Mouse (Mus musculus) embryonic facial prominence, embryonic 14.5 days (tissue): ENCODE results near the gene Olfr659. TPM values are rescaled to one million over a fixed set of nuclear protein-coding genes. Genes with fewer than 3 reads are reported as not detected.

Experiments
- ATAC-seq: fragments of 200-750 bp; cut with Nextera tagmentation; 2 replicates; pipeline ENCODE4 v1.8.0; 2017; ENCODE audit warnings: low read depth, moderate number of reproducible peaks, moderate TSS enrichment
- DNase-seq: peaks from one replicate; pipeline ENCODE4 v3.0.0-alpha.2; 2015; ENCODE audit warnings: low spot score
- H3K27ac ChIP-seq: fragments of 300-500 bp; sonication (generic); replicated peaks from 2 replicates; pipeline ENCODE4 v1.5.1; 2014; ENCODE audit warnings: low read depth, mild to moderate bottlenecking, low read length, moderate library complexity
- H3K27me3 ChIP-seq: fragments of 300-500 bp; sonication (generic); replicated peaks from 2 replicates; pipeline ENCODE4 v1.6.1; 2014; ENCODE audit warnings: low read length; ENCODE audit not compliant: control insufficient read depth, insufficient read depth
- H3K36me3 ChIP-seq: fragments of 300-500 bp; sonication (generic); 2 replicates; pipeline ENCODE4 v1.6.1; 2014; ENCODE audit warnings: low read length, mixed read lengths; ENCODE audit not compliant: control insufficient read depth, insufficient read depth
- H3K4me1 ChIP-seq: fragments of 300-500 bp; sonication (generic); 2 replicates; pipeline ENCODE4 v1.6.1; 2014; ENCODE audit warnings: antibody characterized with exemption, low read length; ENCODE audit not compliant: control insufficient read depth, insufficient read depth
- H3K4me2 ChIP-seq: fragments of 300-500 bp; sonication (generic); 2 replicates; pipeline ENCODE4 v1.6.1; 2014; ENCODE audit warnings: low read depth, mild to moderate bottlenecking, low read length, moderate library complexity, mixed read lengths
- H3K4me3 ChIP-seq: fragments of 300-500 bp; sonication (generic); 2 replicates; pipeline ENCODE4 v1.5.1; 2014; ENCODE audit warnings: low read depth, mild to moderate bottlenecking, low read length
- H3K9ac ChIP-seq: fragments of 300-500 bp; sonication (generic); 2 replicates; pipeline ENCODE4 v1.6.1; 2014; ENCODE audit warnings: low read depth, mild to moderate bottlenecking, low read length, moderate library complexity, mixed read lengths
- H3K9me3 ChIP-seq: fragments of 300-500 bp; sonication (generic); 2 replicates; pipeline ENCODE4 v1.6.1; 2016; ENCODE audit warnings: low read length; ENCODE audit not compliant: control insufficient read depth
- whole genome bisulfite sequencing: fragments of 180-500 bp; shearing (Covaris S2); extraction: QIAGEN DNeasy Blood & Tissue Kit; methylation state at CpG from one replicate; pipeline ENCODE4 v1.1.7; 2014; 5-methylcytosine and 5-hydroxymethylcytosine counted together
- polyA plus RNA-seq: library from polyadenylated mRNA; unstranded; fragments of >200 nt; fragmentation: Nextera tagmentation; extraction: Ambion mirVana; gene quantifications from 2 replicates; pipeline ENCODE4 v1.2.1, GENCODE M21; 2014

The Olfr659 gene
- 0.13 TPM in 1 of 2 replicates, not detected in the other for polyA plus RNA-seq

DNA sequence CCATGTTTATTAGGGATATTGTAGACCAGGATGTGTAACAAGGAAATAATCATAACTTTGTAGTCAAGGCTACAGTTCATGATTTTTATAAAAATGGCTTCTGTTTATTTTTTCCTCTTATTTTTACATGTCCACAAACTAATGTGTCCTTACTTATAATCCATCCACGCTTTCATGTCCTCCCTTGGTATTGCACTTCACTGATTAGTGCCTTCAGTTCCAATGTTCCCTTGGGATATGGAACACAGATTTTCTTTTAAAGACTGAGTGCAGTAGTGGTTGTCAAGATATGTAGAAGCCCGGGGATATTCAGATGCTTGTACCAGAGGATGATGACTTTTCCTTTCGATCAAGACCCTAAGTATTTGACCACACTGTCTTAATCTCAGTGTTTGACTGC, at the start of gene Olfr659:
Gene Olfr659, plus strand, starts transcription at position 301 of the 400 bp plus-strand sequence.
- Histone ChIP-seq H3K27me3 (no peaks in the 10 kb centered on the region), H3K36me3 (no peaks in the 10 kb centered on the region), H3K27ac (no peak within 1 kb of the TSS), H3K4me2 (no peak within 1 kb of the TSS), H3K9me3 (no peaks in the 10 kb centered on the region), H3K4me3 (no peak within 1 kb of the TSS), H3K9ac (no peak within 1 kb of the TSS), H3K4me1 (no peaks in the 10 kb centered on the region)
- 79% methylated on average over 3 of the region's 3 CpGs for whole genome bisulfite sequencing
- ATAC-seq (no peak), DNase-seq (no peak)

DNA sequence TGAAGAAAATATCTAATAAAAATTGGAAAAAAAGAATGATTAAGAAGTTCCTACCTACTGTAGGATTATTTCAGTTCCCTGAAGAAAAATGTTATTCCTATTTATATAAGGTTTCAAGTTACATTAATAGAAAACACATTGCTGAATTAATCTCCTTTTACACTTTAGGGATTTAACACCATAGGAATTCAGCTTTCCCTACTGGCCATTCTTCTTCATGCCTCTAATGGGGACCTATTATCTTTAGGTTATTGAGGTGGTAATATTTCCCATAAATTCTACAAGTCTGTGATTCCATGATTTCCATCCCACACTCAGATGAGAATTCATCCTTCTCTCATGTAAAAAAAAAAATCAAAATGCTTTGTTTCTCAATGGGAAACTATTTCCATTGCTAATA, 42.1 kb upstream of the Olfr659 start, which contains the start of gene Olfr657:
Gene Olfr657, plus strand, starts transcription at position 301 of the 400 bp plus-strand sequence.
- Histone ChIP-seq H3K27ac (no peak within 1 kb of the TSS), H3K4me3 (no peak within 1 kb of the TSS), H3K4me1 (no peaks in the 10 kb centered on the region), H3K27me3 (no peaks in the 10 kb centered on the region), H3K4me2 (no peak within 1 kb of the TSS), H3K36me3 (no peaks in the 10 kb centered on the region), H3K9me3 (no peaks in the 10 kb centered on the region; the same call in 1 of the 2 replicates), H3K9ac (no peak within 1 kb of the TSS)
- ATAC-seq (no peak), DNase-seq (no peak)

DNA sequence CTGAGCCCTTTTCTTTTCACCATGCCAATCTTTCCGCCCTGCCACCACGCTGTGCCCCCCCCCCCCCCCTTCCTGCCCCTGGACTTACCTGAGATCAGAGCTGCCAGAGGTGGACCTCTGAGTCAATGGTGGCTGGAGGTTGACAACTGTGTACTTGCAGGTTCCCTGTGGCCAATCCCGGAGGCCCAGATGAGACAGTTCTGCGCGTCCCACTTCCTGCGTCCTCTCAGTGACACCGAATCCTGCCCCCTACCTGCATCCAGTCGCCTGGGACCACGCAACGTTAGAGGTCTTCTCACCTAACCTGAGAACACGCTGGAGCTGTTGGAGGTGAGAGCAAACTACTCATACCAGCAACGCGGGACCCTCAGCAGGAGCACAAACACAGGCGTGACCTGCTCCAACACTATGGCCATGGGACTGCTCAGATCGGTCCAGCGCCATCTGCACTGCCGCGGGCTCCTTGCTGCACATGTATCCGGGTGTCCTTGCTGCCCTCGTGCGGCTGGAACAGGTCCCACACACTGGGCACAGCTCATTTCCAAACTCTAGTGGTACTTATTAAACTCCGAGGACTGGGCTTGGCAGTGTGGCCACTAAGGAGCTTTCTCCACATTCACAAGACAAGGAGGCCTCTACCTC, 19.6 kb upstream of the Olfr659 start, which contains the start of gene Olfr658:
Gene Olfr658, minus strand, starts transcription at position 465 of the 642 bp plus-strand sequence.
- no peaks in the 10 kb centered on the region for H3K9me3 ChIP-seq
- ATAC-seq: peak; percentile 81
- H3K27ac ChIP-seq: no peak within 1 kb of the TSS
- H3K4me1 ChIP-seq: no peaks in the 10 kb centered on the region
- no peaks in the 10 kb centered on the region for H3K36me3 ChIP-seq
- H3K9ac ChIP-seq: no peak within 1 kb of the TSS
- 38% methylated on average over 18 of the region's 22 CpGs for WGBS
- H3K27me3 ChIP-seq: no peaks in the 10 kb centered on the region
- H3K4me3 ChIP-seq: no peak within 1 kb of the TSS
- peak within 1 kb of the TSS; percentile 46 for H3K4me2 ChIP-seq
- DNase-seq: peak; percentile 41

GRCm38 (mm10) chr7:104686201-104686600, 19.6 kb downstream of the Olfr659 start, which contains the start of gene Olfr661:
TSS of gene Olfr661 (plus strand) at chr7:104686501.
- Histone ChIP-seq H3K27ac (no peak within 1 kb of the TSS), H3K4me2 (no peak within 1 kb of the TSS), H3K9me3 (no peaks in the 10 kb centered on the region), H3K9ac (no peak within 1 kb of the TSS), H3K4me3 (no peak within 1 kb of the TSS), H3K4me1 (no peaks in the 10 kb centered on the region), H3K27me3 (no peaks in the 10 kb centered on the region), H3K36me3 (no peaks in the 10 kb centered on the region)
- ATAC-seq: no peak
- WGBS: 87% methylated on average over 2 of the region's 2 CpGs
- no peak for DNase-seq

Other genes with a start within 250 kb of the Olfr659 start
- gene Trim30a, start 201.6 kb upstream of the Olfr659 start, polyA plus RNA-seq: 1.9 and 2.1 TPM in 2 replicates
- gene Trim30d, start 158.9 kb upstream of the Olfr659 start, polyA plus RNA-seq: 0.87 and 1.4 TPM in 2 replicates
- gene Olfr651, start 116.6 kb upstream of the Olfr659 start, polyA plus RNA-seq: not detected in 2 replicates
- gene Olfr652, start 105.9 kb upstream of the Olfr659 start, polyA plus RNA-seq: 0.04 and 0.10 TPM in 2 replicates
- gene Olfr653, start 89.4 kb upstream of the Olfr659 start, polyA plus RNA-seq: 0.05 and 0.17 TPM in 2 replicates
- gene Olfr654, start 79.7 kb upstream of the Olfr659 start, polyA plus RNA-seq: not detected in 2 replicates
- not detected in 2 replicates for gene Olfr655, start 65.0 kb upstream of the Olfr659 start, polyA plus RNA-seq
- 0.17 TPM in 1 of 2 replicates, not detected in the other for gene Olfr656, start 52.8 kb upstream of the Olfr659 start, polyA plus RNA-seq
- 0.13 TPM in 1 of 2 replicates, not detected in the other for gene Olfr657, start 42.0 kb upstream of the Olfr659 start, polyA plus RNA-seq
- not detected in 2 replicates for gene Olfr658, start 19.4 kb upstream of the Olfr659 start, polyA plus RNA-seq
- gene Olfr661, start 19.7 kb downstream of the Olfr659 start, polyA plus RNA-seq: not detected in 2 replicates
- not detected in 2 replicates for gene Usp17le, start 110.7 kb downstream of the Olfr659 start, polyA plus RNA-seq
- gene Usp17lb, start 175.8 kb downstream of the Olfr659 start, polyA plus RNA-seq: not detected in 2 replicates
- not detected in 2 replicates for gene Usp17la, start 190.3 kb downstream of the Olfr659 start, polyA plus RNA-seq
- not detected in 2 replicates for gene Olfr665, start 211.3 kb downstream of the Olfr659 start, polyA plus RNA-seq
- gene Olfr666, start 229.2 kb downstream of the Olfr659 start, polyA plus RNA-seq: 0.08 TPM in 1 of 2 replicates, not detected in the other